Mouse (Mus musculus) hindbrain, embryonic 15.5 days (tissue): ENCODE measurements around the gene Hoxc5. TPM values are rescaled to one million over a fixed set of nuclear protein-coding genes. Genes with fewer than 3 reads are reported as not detected.

Source experiments
- ATAC-seq: fragments of 200-750 bp; cut with Nextera tagmentation; 2 replicates; pipeline ENCODE4 v1.8.0; 2017; ENCODE audit warnings: low read depth, moderate number of reproducible peaks, moderate TSS enrichment; ENCODE audit not compliant: low FRiP score
- H3K27ac ChIP-seq: fragments of 300-500 bp; sonication (generic); replicated peaks from 2 replicates; pipeline ENCODE4 v1.5.1; 2015; ENCODE audit warnings: mild to moderate bottlenecking, inconsistent platforms
- H3K27me3 ChIP-seq: fragments of 300-500 bp; sonication (generic); 2 replicates; pipeline ENCODE4 v1.6.1; 2015; ENCODE audit warnings: control low read depth, inconsistent platforms
- H3K36me3 ChIP-seq: fragments of 300-500 bp; sonication (generic); 2 replicates; pipeline ENCODE4 v1.6.1; 2015; ENCODE audit warnings: control low read depth, inconsistent platforms
- H3K4me1 ChIP-seq: fragments of 300-500 bp; sonication (generic); replicated peaks from 2 replicates; pipeline ENCODE4 v1.6.1; 2015; ENCODE audit warnings: control low read depth, inconsistent platforms
- H3K4me2 ChIP-seq: fragments of 300-500 bp; sonication (generic); 2 replicates; pipeline ENCODE4 v1.6.1; 2015; ENCODE audit warnings: moderate library complexity, mild to moderate bottlenecking, inconsistent platforms
- H3K4me3 ChIP-seq: fragments of 300-500 bp; sonication (generic); 2 replicates; pipeline ENCODE4 v1.5.1; 2015; ENCODE audit warnings: mild to moderate bottlenecking, inconsistent platforms
- H3K9ac ChIP-seq: fragments of 300-500 bp; sonication (generic); 2 replicates; pipeline ENCODE4 v1.6.1; 2015; ENCODE audit warnings: inconsistent platforms
- H3K9me3 ChIP-seq: fragments of 300-500 bp; sonication (generic); 2 replicates; pipeline ENCODE4 v1.6.1; 2016; ENCODE audit warnings: control low read depth, inconsistent platforms
- WGBS: fragments of 180-500 bp; shearing (Covaris S2); methylation state at CpG from one replicate; pipeline ENCODE4 v1.1.7; 2015; 5-methylcytosine and 5-hydroxymethylcytosine counted together
- polyA plus RNA-seq: library from polyadenylated mRNA; unstranded; fragments of >200 nt; fragmentation: Nextera tagmentation; extraction: Ambion mirVana; gene quantifications from 2 replicates; pipeline ENCODE4 v1.2.1, GENCODE M21; 2015

Hoxc5 gene
- polyA plus RNA-seq, 1 experiment from 2014 or later, result 22.0 TPM

GRCm38 (mm10) chr15:103001370-103001769 lies 34.1 kb downstream of the Hoxc5 start:
- Histone ChIP-seq H3K4me1 (peaks cover 9% of the 10 kb centered on the region), H3K9me3 (no peaks in the 10 kb centered on the region), H3K27ac (no peak overlapping the region), H3K4me2 (no peak overlapping the region), H3K27me3 (peaks cover 99% of the 10 kb centered on the region), H3K4me3 (no peak overlapping the region), H3K36me3 (no peaks in the 10 kb centered on the region), H3K9ac (no peak overlapping the region)
- 14% methylated on average over 2 of the region's 2 CpGs for WGBS
- no peak for ATAC-seq

- Histone ChIP-seq H3K27me3 (peaks cover 99% of the 10 kb centered on the region), H3K9me3 (no peaks in the 10 kb centered on the region), H3K36me3 (no peaks in the 10 kb centered on the region), H3K4me3 (no peak overlapping the region), H3K4me2 (no peak overlapping the region), H3K9ac (no peak overlapping the region), H3K27ac (no peak overlapping the region), H3K4me1 (peaks cover 9% of the 10 kb centered on the region)
- WGBS, result 10% methylated on average over 4 of the region's 4 CpGs
- ATAC-seq, result no peak
Measured at GRCm38 (mm10) chr15:103002156-103002555, 34.9 kb downstream of the Hoxc5 start.

GRCm38 (mm10) chr15:103002821-103003448 lies 35.7 kb downstream of the Hoxc5 start:
- no peak for ATAC-seq
- Histone ChIP-seq H3K36me3 (no peaks in the 10 kb centered on the region), H3K4me3 (no peak overlapping the region), H3K9me3 (no peaks in the 10 kb centered on the region), H3K4me1 (peaks cover 9% of the 10 kb centered on the region), H3K27me3 (peaks cover 99% of the 10 kb centered on the region), H3K9ac (no peak overlapping the region), H3K27ac (no peak overlapping the region), H3K4me2 (no peak overlapping the region)
- 5% methylated on average over 13 of the region's 13 CpGs for WGBS

- Histone ChIP-seq H3K4me3 (no peak overlapping the region), H3K4me1 (no peaks in the 10 kb centered on the region), H3K4me2 (no peak overlapping the region), H3K27ac (no peak overlapping the region), H3K27me3 (peaks cover 99% of the 10 kb centered on the region), H3K36me3 (no peaks in the 10 kb centered on the region), H3K9me3 (no peaks in the 10 kb centered on the region), H3K9ac (no peak overlapping the region)
- 3% methylated on average over 17 of the region's 17 CpGs for WGBS
- no peak for ATAC-seq
Measured at GRCm38 (mm10) chr15:103005308-103005707, 38.1 kb downstream of the Hoxc5 start.

GRCm38 (mm10) chr15:103005797-103006196 lies 38.6 kb downstream of the Hoxc5 start:
- H3K9ac ChIP-seq, result no peak overlapping the region
- H3K4me3 ChIP-seq, result no peak overlapping the region
- 7% methylated on average over 5 of the region's 5 CpGs for WGBS
- H3K4me2 ChIP-seq, result no peak overlapping the region
- H3K36me3 ChIP-seq, result no peaks in the 10 kb centered on the region
- ATAC-seq, result no peak
- no peaks in the 10 kb centered on the region for H3K4me1 ChIP-seq
- no peak overlapping the region for H3K27ac ChIP-seq
- peaks cover 97% of the 10 kb centered on the region for H3K27me3 ChIP-seq
- no peaks in the 10 kb centered on the region for H3K9me3 ChIP-seq

GRCm38 (mm10) chr15:103006326-103006725 lies 39.1 kb downstream of the Hoxc5 start:
- WGBS, result 13% methylated on average over 1 of the region's 1 CpGs
- H3K4me1 ChIP-seq, result no peaks in the 10 kb centered on the region
- H3K9me3 ChIP-seq, result no peaks in the 10 kb centered on the region
- H3K36me3 ChIP-seq, result no peaks in the 10 kb centered on the region
- H3K9ac ChIP-seq, result no peak overlapping the region
- peaks cover 94% of the 10 kb centered on the region for H3K27me3 ChIP-seq
- no peak for ATAC-seq
- no peak overlapping the region for H3K27ac ChIP-seq
- H3K4me3 ChIP-seq, result no peak overlapping the region
- no peak overlapping the region for H3K4me2 ChIP-seq

- 1% methylated on average over 27 of the region's 27 CpGs for WGBS
- Histone ChIP-seq H3K27me3 (peaks cover 90% of the 10 kb centered on the region), H3K27ac (peak overlapping the region; percentile 37; the same call in 1 of the 2 replicates), H3K4me2 (peak overlapping the region; percentile 41), H3K9ac (no peak overlapping the region), H3K36me3 (no peaks in the 10 kb centered on the region), H3K4me1 (peaks cover 10% of the 10 kb centered on the region), H3K9me3 (no peaks in the 10 kb centered on the region), H3K4me3 (peak overlapping the region; percentile 20)
- ATAC-seq, result no peak
Measured at GRCm38 (mm10) chr15:103009265-103010111, 42.2 kb downstream of the Hoxc5 start.

- Histone ChIP-seq H3K36me3 (no peaks in the 10 kb centered on the region), H3K27me3 (peaks cover 82% of the 10 kb centered on the region), H3K27ac (peak overlapping the region; percentile 31; the same call in 1 of the 2 replicates), H3K4me2 (peak overlapping the region; percentile 41), H3K9me3 (no peaks in the 10 kb centered on the region), H3K4me3 (peak overlapping the region; percentile 20), H3K4me1 (peaks cover 10% of the 10 kb centered on the region), H3K9ac (no peak overlapping the region)
- ATAC-seq, result no peak
- WGBS, result 3% methylated on average over 31 of the region's 31 CpGs
Measured at GRCm38 (mm10) chr15:103010112-103010846, 43.0 kb downstream of the Hoxc5 start.

- Histone ChIP-seq H3K27me3 (peaks cover 81% of the 10 kb centered on the region), H3K4me1 (peaks cover 10% of the 10 kb centered on the region), H3K9me3 (no peaks in the 10 kb centered on the region), H3K36me3 (no peaks in the 10 kb centered on the region), H3K4me3 (peak overlapping the region; percentile 20), H3K9ac (no peak overlapping the region), H3K27ac (no peak overlapping the region), H3K4me2 (peak overlapping the region; percentile 41)
- 4% methylated on average over 28 of the region's 28 CpGs for WGBS
- ATAC-seq, result no peak
Measured at GRCm38 (mm10) chr15:103010847-103011555, 43.8 kb downstream of the Hoxc5 start.

GRCm38 (mm10) chr15:103011928-103012486 lies 44.8 kb downstream of the Hoxc5 start:
- Histone ChIP-seq H3K27me3 (peaks cover 81% of the 10 kb centered on the region), H3K4me1 (peaks cover 10% of the 10 kb centered on the region), H3K27ac (0 out of 2 replicates have a peak overlapping the region, but pooled peaks have one; percentile 14), H3K4me2 (peak overlapping the region; percentile 40), H3K9me3 (no peaks in the 10 kb centered on the region), H3K36me3 (no peaks in the 10 kb centered on the region), H3K9ac (no peak overlapping the region; the same call in 1 of the 2 replicates), H3K4me3 (0 out of 2 replicates have a peak overlapping the region, but pooled peaks have one; percentile 7)
- 9% methylated on average over 26 of the region's 26 CpGs for WGBS
- no peak for ATAC-seq
